Mouse (Mus musculus) neural tube, embryonic 14.5 days (tissue): ENCODE measurements at regions not wholly inside any gene's neighbourhood (a gene's known extent, or its start where the extent isn't known, plus 50 kb on each side); places are given as distances from the start of the nearest gene placed in this dataset.
"Not testable (repeated sequence)": the region's sequence is repeated elsewhere in the genome, so short reads cannot be mapped to it uniquely, and the experiment has no call there.

Source experiments
- ATAC-seq: fragments of 200-750 bp; cut with Nextera tagmentation; 2 replicates; pipeline ENCODE4 v1.8.0; 2017; ENCODE audit warnings: low read depth, mild to moderate bottlenecking, moderate TSS enrichment, moderate library complexity
- H3K27ac ChIP-seq: fragments of 300-500 bp; sonication (generic); 2 replicates; pipeline ENCODE4 v1.5.1; 2014; ENCODE audit warnings: low read depth, mild to moderate bottlenecking, control low read depth, low read length, moderate library complexity, mixed read lengths
- H3K27me3 ChIP-seq: fragments of 300-500 bp; sonication (generic); 2 replicates; pipeline ENCODE4 v1.6.1; 2014; ENCODE audit warnings: low read length; ENCODE audit not compliant: control insufficient read depth, insufficient read depth
- H3K36me3 ChIP-seq: fragments of 300-500 bp; sonication (generic); 2 replicates; pipeline ENCODE4 v1.6.1; 2014; ENCODE audit warnings: low read length, mixed read lengths; ENCODE audit not compliant: control insufficient read depth, insufficient read depth
- H3K4me1 ChIP-seq: fragments of 300-500 bp; sonication (generic); 2 replicates; pipeline ENCODE4 v1.6.1; 2014; ENCODE audit warnings: low read length; ENCODE audit not compliant: control insufficient read depth, insufficient read depth
- H3K4me2 ChIP-seq: fragments of 300-500 bp; sonication (generic); 2 replicates; pipeline ENCODE4 v1.6.1; 2014; ENCODE audit warnings: mild to moderate bottlenecking, low read depth, low read length, control low read depth
- H3K4me3 ChIP-seq: fragments of 300-500 bp; sonication (generic); 2 replicates; pipeline ENCODE4 v1.5.1; 2014; ENCODE audit warnings: low read depth, low read length, control low read depth, mixed read lengths
- H3K9ac ChIP-seq: fragments of 300-500 bp; sonication (generic); replicated peaks from 2 replicates; pipeline ENCODE4 v1.6.1; 2014; ENCODE audit warnings: low read depth, mild to moderate bottlenecking, control low read depth, low read length, mixed read lengths
- H3K9me3 ChIP-seq: fragments of 300-500 bp; sonication (generic); 2 replicates; pipeline ENCODE4 v1.6.1; 2016; ENCODE audit warnings: low read length; ENCODE audit not compliant: control insufficient read depth
- WGBS: fragments of 180-500 bp; shearing (Covaris S2); extraction: QIAGEN DNeasy Blood & Tissue Kit; methylation state at CpG from one replicate; pipeline ENCODE4 v1.1.7; 2014; 5-methylcytosine and 5-hydroxymethylcytosine counted together

DNA sequence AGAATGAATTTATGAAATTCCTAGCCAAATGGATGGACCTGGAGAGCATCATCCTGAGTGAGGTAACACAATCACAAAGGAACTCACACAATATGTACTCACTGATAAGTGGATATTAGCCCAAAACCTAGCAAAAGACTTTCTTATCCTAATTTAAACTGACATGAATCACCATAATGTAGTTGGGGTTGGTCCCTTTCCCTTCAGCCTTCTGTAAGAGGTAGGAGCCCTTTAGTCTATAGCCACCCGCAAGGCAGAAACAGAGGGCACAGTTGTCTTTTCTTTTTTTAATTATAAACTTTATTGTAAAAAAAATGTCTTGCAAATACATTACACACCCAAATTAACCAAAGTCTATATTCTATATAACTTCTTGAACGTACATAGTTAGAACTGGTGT, 81.3 kb downstream of the Ogfrl1 start:
- H3K27me3 ChIP-seq, ATAC-seq, H3K4me1 ChIP-seq, H3K4me2 ChIP-seq, H3K27ac ChIP-seq, H3K9ac ChIP-seq, H3K9me3 ChIP-seq, H3K36me3 ChIP-seq, H3K4me3 ChIP-seq: not testable (repeated sequence)
- 97% methylated on average over 2 of the region's 2 CpGs for WGBS

DNA sequence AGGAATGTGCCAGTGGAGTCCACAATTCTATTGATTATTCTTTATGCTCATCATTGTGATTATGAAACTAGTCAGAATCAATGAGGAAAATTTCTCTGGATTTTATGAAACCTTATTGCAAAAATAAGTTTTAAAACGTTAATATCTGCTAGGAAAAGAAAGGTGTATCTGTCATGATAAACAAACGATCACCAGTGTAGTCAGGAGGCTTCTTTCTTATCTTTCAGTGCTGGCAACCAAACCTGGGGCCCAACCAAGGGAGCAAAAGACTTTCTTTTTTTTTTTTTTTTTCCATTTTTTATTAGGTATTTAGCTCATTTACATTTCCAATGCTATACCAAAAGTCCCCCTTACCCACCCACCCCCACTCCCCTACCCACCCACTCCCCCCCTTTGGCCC, 82.7 kb downstream of the Ogfrl1 start:
- H3K27ac ChIP-seq, H3K4me2 ChIP-seq, H3K36me3 ChIP-seq, H3K9ac ChIP-seq, H3K9me3 ChIP-seq, ATAC-seq, H3K4me1 ChIP-seq, H3K4me3 ChIP-seq, H3K27me3 ChIP-seq: not testable (repeated sequence)
- WGBS: 93% methylated on average over 2 of the region's 2 CpGs

DNA sequence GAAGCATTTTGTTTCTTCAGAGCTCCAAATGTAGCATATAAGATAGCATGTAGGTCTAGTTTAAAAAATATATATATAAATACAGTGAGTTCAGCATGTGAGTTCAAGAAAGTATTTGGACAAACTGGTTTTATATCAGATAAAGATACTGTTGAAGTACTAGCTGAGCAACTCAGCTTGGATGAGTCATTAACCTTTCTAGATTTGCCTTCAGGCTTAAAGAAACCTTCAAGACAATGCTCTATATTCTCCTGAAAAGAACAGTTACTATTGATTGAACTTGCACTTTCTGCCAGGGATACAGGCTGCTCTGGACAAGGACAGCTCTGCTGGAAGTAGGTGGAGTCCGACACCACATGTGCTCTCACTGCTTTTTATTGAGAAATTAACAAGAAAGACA, 104.9 kb downstream of the Ogfrl1 start:
- Histone ChIP-seq H3K27ac (no peak overlapping the region), H3K9me3 (no peaks in the 10 kb centered on the region), H3K4me2 (no peak overlapping the region), H3K36me3 (no peaks in the 10 kb centered on the region), H3K27me3 (no peaks in the 10 kb centered on the region), H3K9ac (no peak overlapping the region), H3K4me3 (no peak overlapping the region), H3K4me1 (no peaks in the 10 kb centered on the region)
- 100% methylated on average over 1 of the region's 1 CpGs for WGBS
- no peak for ATAC-seq

DNA sequence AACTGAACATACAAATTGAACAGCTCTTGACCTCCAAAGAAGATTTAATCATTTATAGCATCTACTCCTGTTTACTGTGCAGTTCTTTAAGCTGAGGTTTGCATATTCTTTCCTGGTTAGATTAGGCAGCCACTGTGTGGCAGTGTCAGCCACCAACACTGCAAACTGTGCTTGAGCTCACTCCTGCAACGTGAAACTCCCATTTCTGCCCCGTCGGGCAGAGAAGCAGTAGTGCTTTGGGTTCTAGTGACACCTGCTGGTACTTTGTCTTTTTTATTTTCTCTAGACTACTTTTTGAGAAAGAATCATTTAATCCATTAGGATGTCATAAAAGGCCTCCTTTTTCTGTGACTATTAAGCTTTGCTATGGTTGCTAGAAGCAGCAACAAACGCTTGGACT, 110.8 kb downstream of the Ogfrl1 start:
- Histone ChIP-seq H3K4me3 (no peak overlapping the region), H3K9me3 (no peaks in the 10 kb centered on the region), H3K27ac (no peak overlapping the region), H3K27me3 (no peaks in the 10 kb centered on the region), H3K4me2 (no peak overlapping the region), H3K9ac (no peak overlapping the region), H3K36me3 (no peaks in the 10 kb centered on the region), H3K4me1 (no peaks in the 10 kb centered on the region)
- peak; percentile 92; the same call in 1 of the 2 replicates for ATAC-seq
- WGBS: 29% methylated on average over 4 of the region's 4 CpGs

DNA sequence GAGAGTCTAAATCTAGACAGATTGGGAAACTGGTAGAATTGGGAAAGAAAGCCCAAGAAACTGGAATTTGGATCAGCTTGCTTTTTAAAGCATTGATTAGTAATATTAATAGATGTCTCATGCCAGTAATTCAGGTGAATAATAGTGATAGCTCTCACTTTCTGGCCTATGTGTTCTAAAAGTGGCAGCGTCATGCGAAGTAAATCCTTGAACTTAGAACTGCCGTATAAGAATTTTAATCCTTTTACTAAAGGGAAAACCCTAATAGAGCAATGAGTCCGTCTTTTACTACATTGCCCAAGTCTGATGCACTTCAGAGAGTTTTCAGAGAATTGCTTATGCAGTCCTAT, 114.7 kb downstream of the Ogfrl1 start:
- no peak overlapping the region for H3K4me2 ChIP-seq
- no peak overlapping the region for H3K27ac ChIP-seq
- H3K4me3 ChIP-seq: no peak overlapping the region
- no peak overlapping the region for H3K9ac ChIP-seq
- H3K27me3 ChIP-seq: no peaks in the 10 kb centered on the region
- no peak for ATAC-seq
- H3K9me3 ChIP-seq: no peaks in the 10 kb centered on the region
- H3K4me1 ChIP-seq: no peaks in the 10 kb centered on the region
- WGBS: 96% methylated on average over 4 of the region's 4 CpGs
- H3K36me3 ChIP-seq: no peaks in the 10 kb centered on the region

DNA sequence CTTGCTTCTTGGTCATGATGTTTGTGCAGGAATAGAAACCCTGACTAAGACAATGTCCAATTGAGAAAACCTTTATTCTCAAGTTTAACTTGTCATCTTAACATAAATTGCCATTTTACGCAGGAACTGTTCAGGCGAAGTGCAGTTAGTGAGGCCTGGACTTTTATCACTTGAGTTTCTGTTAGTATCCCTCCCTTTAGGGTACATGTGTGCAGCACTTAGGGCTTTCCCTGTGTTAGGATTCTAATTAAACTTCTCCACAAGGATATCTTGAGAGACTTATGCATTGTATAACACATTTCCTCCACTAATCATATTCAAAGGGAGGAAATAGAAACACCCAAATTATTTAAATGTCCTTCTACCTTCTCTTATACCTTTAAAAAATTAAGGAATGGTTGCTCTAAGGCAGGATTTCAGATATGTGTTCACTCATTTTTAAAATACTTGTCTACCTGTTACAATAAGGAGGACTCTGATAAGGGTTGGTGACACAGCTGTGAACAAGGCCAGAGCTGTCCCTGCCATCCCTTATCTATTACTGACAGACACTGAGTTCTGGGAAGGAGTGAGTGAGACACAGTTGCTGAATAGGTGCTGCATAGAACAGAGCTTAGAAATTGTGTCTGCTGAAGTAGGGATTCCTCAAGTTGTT, 115.2 kb downstream of the Ogfrl1 start:
- Histone ChIP-seq H3K9me3 (no peaks in the 10 kb centered on the region), H3K4me3 (no peak overlapping the region), H3K9ac (no peak overlapping the region), H3K4me1 (no peaks in the 10 kb centered on the region), H3K27me3 (no peaks in the 10 kb centered on the region), H3K27ac (no peak overlapping the region), H3K36me3 (no peaks in the 10 kb centered on the region), H3K4me2 (no peak overlapping the region)
- 94% methylated on average over 2 of the region's 2 CpGs for WGBS
- ATAC-seq: no peak

DNA sequence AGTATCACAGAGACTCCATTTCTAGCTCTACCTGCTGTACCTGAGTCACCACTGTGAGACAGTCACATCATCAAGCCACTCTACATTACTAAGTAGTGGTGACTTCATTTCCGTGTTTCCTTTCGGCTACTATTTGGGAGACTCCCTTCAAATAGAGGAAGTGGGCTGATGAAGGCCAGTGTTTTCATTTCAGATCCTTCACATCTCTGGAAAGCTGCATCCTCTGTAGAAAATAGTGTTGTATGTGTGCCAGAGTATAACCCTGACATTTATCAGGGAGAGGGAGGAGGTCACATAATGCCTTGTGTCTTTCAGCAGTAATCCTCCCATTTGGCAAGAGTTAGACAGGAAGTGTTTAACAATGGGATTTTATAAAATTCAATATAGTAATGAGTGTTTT, 117.7 kb downstream of the Ogfrl1 start:
- Histone ChIP-seq H3K27ac (no peak overlapping the region), H3K27me3 (no peaks in the 10 kb centered on the region), H3K4me2 (no peak overlapping the region), H3K4me3 (no peak overlapping the region), H3K9ac (no peak overlapping the region), H3K36me3 (no peaks in the 10 kb centered on the region), H3K9me3 (no peaks in the 10 kb centered on the region), H3K4me1 (0 out of 2 replicates have a peak, but pooled peaks cover 3% of the 10 kb centered on the region)
- ATAC-seq: no peak
- 95% methylated on average over 2 of the region's 2 CpGs for WGBS

DNA sequence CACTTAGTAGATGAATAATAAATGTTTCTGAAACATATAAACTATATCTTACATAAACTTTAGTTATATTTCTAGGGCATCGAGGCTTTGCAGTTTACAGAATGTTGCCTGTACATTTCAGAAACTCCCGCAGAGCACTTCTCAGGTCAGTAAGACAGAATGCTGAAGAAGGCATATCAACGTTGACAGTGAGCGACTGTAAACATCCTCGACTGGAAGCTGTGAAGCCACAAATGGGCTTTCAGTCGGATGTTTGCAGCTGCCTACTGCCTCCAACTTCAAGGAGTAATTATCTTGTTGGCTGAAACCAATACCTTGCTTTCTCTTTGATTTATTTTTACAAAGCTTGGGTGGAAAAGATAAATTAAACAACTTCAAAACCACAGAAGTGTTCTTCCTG, 125.5 kb downstream of the Ogfrl1 start:
- ATAC-seq: no peak
- no peak overlapping the region for H3K4me2 ChIP-seq
- no peak overlapping the region for H3K27ac ChIP-seq
- peaks cover 3% of the 10 kb centered on the region; the same call in 1 of the 2 replicates for H3K4me1 ChIP-seq
- H3K4me3 ChIP-seq: no peak overlapping the region
- 67% methylated on average over 6 of the region's 6 CpGs for WGBS
- H3K9ac ChIP-seq: no peak overlapping the region
- no peaks in the 10 kb centered on the region for H3K27me3 ChIP-seq
- no peaks in the 10 kb centered on the region for H3K9me3 ChIP-seq
- H3K36me3 ChIP-seq: no peaks in the 10 kb centered on the region

DNA sequence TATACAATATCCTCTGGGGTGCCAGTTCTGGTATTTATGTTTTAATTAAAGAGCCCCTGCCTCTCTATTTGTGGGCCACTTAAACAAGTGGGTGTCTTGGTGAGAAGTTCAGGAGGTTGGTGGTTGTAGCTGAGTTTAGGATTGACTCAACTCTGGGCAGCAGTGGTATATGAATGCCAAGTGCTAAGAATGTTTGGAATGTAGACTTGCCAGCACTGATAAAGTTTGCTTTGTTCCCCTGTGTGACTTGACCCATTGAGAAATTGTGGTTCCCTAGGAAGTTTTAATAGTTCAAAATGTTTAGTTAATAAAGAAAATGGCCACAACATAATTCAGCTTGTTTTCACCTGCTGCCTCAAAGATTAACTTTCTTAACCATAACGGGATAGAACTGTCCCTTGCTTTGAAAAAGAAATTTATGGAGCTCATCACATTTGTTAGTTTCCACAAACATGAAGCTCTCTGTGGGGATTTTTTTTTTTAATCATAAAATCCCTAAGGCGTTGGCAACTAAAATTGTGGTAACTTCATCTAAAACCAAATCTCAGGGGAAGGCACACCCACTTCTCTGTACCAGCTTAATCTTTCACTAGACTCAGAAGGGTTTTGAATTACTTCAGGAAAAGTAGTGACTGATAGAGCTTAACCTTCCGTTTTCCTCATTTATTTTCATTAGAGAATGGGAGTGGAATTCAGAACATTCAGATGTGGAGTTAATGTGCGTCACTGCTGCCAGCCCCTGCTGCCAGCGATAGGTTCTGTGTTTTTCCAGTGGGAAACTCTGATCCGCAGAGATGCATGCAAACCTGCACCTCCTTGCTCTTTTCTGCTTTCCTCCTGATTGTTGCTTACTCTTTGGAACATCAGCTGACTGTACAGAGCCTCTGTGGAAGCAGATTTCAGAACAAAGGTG, 126.4 kb downstream of the Ogfrl1 start:
- ATAC-seq: no peak
- no peaks in the 10 kb centered on the region for H3K9me3 ChIP-seq
- no peaks in the 10 kb centered on the region for H3K36me3 ChIP-seq
- H3K4me3 ChIP-seq: no peak overlapping the region
- 0 out of 2 replicates have a peak overlapping the region, but pooled peaks have one; percentile 1 for H3K27ac ChIP-seq
- no peaks in the 10 kb centered on the region; the same call in 1 of the 2 replicates for H3K4me1 ChIP-seq
- no peaks in the 10 kb centered on the region for H3K27me3 ChIP-seq
- 45% methylated on average over 6 of the region's 6 CpGs for WGBS
- H3K9ac ChIP-seq: no peak overlapping the region
- no peak overlapping the region for H3K4me2 ChIP-seq
